Mouse (Mus musculus) G1E (cell line): ENCODE data around the gene Unc50.

ENCODE experiments used
- CTCF ChIP-seq: IDR thresholded peaks from 2 replicates; pipeline ENCODE4 v1.5.1; 2012; ENCODE audit warnings: low read depth, low read length, inconsistent platforms, mixed read lengths
- GATA1 ChIP-seq: IDR thresholded peaks from 2 replicates; pipeline ENCODE4 v1.6.1; 2012; ENCODE audit warnings: borderline replicate concordance, low read length, inconsistent platforms, mixed read lengths
- GATA2 ChIP-seq: IDR thresholded peaks from 2 replicates; pipeline ENCODE4 v1.6.1; 2012; ENCODE audit warnings: low read depth, low read length, inconsistent platforms, borderline replicate concordance
- POLR2AphosphoS5 ChIP-seq: IDR thresholded peaks from 2 replicates; pipeline ENCODE4 v1.6.1; 2012; ENCODE audit warnings: low read depth, low read length, inconsistent platforms; ENCODE audit not compliant: insufficient replicate concordance
- TAL1 ChIP-seq: conservative IDR thresholded peaks from 2 replicates; pipeline ENCODE4 v1.6.1; 2012; ENCODE audit warnings: low read depth, low read length, inconsistent platforms, mixed read lengths

- TF ChIP-seq CTCF, result no peak
- no peak for TF ChIP-seq GATA1
- TF ChIP-seq TAL1, result no peak
- TF ChIP-seq POLR2AphosphoS5, result no peak
- TF ChIP-seq GATA2, result no peak
Measured at GRCm38 (mm10) chr1:37436419-37436818, 6.5 kb downstream of the Unc50 start.
